Mouse (Mus musculus): ENCODE data around the gene Slc9a9.

The Slc9a9 gene

DNA sequence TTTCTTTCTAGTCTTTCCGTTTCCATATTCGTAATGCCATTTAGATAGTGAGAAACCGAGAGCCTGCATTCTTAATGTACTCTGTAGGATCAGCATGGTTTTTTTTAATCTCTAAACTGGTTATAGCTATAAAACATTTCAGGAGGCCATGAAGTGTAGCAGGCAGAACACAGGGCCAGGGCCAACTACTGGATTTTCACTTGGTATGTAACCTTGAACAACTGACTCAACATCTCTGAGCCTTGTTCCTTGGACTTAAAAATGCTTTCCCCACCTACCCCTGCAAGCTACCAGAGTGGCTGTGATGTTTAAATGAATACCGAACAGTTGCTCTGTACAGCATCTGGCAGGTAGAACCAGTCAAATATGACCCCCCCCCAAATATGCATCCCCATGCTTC is 418.5 kb downstream of the Slc9a9 start:
- no peak for DNase-seq

DNA sequence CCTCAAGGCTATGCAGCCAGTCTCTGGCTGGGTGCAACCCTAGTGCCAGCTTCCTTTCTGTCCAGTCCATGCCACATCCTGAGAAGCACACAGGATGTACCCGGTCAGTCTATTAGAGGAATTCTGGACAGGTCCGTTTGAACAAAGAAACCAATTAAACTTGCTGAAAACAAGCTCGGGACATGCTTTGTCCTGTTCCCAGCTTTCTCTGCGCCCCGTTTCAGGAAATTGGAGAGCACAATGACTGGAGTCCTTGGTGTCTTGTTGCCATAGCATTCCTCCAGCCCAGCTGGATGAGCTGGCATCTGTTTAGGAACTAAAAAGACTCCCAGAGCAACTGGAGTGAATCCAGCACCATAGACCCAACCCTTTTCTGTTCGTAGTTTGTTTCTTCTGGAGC is 419.3 kb downstream of the Slc9a9 start:
- no peak for DNase-seq

DNA sequence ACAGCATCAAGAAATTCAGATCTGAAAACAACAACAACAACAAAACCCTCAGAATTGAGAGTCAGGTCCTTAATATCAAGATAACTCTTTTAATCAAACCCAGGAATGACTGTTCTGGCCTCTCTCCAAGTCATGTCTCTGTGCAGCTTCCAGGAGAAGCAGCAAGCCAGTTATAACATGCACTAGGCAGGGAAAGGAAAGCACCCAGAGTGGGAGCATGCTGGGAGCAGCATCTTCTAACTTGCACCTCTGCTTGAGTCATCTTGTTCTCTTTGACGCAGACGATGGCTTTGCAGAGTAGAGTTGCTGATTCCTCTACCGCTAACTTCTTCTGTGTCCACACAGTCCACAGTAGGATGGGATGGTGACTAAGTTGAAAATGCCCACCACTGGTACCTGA is 426.8 kb downstream of the Slc9a9 start:
- DNase-seq: no peak

DNA sequence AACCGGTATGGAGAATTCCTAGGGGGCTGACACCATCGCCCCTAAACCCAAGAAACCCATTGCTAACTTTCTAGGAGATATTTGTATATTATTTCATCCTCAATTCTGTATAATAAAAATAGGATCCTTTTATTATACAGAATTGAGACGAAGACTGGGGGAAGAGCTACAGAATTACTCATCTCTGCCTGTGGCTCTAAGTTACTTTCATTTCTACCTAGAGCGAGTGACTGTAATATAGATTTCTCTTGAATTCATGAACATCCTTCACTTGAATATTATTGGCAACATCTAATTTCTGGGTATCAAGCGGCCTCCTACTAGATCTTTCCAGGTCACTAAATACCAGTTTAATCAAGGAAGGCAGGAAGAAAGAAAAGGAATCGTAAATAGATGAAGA is 436.1 kb downstream of the Slc9a9 start:
- no peak for DNase-seq

DNA sequence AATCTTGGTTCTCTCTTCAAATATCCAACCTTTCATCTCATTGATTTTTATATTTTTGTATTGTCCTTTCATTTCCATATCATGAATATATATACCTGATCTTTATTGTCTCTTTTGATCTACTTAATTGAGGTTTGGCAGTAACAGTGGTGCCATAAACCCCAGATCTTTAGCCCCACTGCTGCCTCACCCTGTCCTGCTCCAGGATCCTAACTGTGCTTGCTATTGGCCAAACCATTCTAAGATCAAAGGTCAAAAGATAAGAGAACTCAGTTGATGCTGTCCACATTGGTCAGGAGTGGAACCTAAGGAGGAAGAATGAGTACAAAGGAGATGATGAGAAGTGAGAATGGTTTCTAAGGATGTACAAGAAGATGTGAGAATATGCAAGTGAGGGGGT is 440.1 kb downstream of the Slc9a9 start:
- no peak for DNase-seq

DNA sequence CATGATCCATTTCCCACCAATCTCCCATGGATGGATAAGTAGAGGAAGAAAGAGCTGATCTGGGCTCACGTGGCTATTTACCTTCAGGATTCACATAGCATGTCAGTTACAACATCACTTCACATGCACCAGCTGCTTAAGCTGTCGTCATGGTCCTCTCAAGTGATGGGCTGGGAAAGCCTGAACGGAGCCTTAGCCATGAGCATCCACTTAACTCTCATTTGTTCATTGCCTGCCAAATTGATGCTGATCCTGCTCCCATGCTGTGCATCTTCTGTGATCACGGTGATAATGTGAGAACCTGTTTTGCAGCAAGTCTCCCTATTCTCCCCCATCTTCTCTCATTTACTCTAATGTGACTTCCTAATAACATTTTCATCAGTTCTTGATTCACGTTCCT is 441.1 kb downstream of the Slc9a9 start:
- no peak for DNase-seq

DNA sequence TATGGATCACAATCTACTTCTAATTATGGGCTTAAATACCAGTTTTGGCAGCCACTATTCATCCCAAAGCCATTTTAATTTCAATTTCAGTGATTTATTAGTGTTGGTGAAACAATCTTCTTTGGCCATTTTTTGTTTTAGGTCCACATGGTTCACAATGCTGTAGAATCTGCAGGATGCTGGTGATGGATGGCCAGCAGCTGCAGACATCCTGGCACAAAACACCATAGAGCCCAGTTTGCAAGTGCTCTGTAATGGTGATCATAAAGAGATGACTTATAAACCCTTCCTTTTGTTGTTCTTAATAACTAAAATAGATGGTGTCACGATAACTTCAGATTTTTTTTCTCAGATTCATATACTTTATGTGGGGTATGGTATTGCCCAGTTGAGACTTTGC is 442.0 kb downstream of the Slc9a9 start:
- no peak for DNase-seq

DNA sequence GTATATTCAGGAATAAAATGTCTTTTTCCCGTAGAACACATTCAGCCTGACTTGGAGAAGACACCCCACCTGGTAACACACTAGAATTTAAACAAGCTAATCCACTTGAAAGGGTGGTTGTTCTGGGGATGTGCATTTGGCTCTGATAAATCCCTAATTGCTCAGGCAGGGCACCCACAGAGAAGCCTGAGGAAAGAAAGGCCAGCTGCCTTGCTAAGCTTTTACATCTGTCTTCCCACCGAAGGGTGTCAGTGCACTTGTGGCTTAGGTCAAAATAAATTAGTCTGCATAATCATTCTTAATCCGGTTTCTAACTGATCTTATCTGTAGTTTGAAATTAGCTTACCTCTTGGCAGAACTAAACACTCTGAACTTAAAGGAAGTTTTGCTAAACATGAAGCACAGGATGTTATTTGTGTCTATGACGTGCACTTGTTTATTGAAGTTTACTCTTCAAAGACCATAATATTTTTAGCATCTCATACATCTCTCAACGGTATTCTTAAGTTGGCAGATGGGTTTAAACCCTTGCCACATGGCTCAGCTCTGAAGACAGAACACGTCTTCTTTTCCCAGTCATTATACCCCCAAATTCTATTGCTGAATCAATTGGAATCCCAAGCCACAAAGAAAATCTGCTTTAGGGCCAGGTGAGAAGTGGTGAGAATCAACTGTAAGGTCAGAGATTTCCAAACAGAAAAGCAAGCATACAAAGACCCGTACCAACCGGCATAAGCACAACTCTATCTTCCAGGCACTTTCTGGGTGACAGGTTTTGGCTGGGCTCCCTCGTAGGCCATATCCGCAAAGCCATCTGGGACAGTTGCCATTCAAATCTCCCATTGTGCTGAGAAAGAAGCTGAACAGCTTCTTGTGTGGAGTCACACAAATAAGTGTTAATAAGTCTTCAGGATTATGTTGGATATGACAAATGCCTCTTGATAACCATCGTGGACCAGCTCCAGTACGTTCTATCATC is 443.7 kb downstream of the Slc9a9 start:
- peak; percentile 15 for DNase-seq

DNA sequence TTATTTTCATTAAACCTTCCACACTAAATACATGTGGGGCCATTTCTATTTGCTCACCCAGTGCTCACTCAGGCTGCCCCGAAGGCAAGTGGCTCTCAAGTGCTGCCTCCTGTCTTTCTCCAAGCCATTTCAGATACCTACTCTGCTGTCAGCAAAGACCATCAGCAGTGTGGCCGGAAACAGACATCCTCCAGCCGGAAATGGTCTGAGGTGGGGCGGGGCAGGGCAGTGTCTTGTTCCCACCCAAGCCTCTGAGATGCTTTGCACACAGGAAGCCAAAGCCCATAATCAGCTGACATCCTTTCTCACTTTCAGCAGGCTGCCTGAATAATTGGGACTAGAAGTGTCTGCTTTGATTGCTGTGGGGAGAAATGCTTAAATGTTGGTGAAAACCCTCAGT is 450.4 kb downstream of the Slc9a9 start:
- DNase-seq: peak; percentile 25

DNA sequence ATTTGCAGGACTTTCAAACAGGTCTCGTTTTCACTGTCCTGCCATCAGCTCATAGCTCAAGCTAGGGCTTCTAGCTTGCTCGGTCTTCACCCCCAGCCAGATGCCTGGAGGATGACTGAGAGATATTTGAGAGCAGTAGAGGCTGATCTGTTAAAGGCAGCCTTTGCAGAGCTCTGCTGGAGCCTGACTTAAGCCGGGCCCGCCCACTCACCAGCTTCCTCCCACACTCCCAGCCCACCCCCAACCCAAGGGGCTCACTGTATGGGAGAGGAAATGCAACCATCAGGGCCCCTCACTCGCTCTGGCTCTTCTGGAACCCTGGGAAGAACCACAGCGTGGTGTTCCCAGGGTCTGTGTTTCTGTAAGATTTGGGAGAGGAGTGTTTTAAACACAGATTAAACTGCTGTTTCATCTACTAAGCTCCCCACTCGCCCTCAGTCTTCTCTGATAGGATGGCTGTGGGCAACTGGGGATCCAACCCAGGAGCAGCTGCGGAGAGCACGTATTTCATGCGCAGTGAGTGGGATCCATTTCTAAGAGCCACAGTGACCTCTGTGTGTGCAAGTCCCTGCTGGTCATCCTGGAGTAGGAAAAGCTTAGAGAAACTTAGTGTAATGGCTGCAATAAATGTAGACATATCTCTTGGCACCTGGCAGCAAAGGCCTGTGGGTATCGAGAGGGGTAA is 451.6 kb downstream of the Slc9a9 start:
- DNase-seq: peak; percentile 73

DNA sequence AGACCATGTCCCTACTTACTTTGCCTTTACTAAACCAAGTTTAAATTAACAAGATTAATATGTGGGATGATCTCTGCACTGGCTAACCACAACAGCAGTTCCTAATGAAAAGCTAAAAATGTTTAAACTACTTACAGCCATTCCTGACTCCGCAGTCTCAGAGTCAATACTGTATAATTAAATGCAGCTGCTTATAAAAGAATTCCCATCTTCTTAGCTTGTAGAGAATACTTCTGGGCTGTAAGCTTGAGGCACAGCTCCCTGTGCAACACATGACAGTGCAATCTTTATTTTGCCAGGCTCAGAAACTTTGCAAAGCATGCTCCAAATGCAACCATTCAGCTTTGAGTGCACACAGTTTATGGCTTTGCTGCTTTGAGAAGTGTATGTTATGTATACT is 456.0 kb downstream of the Slc9a9 start:
- DNase-seq: no peak

DNA sequence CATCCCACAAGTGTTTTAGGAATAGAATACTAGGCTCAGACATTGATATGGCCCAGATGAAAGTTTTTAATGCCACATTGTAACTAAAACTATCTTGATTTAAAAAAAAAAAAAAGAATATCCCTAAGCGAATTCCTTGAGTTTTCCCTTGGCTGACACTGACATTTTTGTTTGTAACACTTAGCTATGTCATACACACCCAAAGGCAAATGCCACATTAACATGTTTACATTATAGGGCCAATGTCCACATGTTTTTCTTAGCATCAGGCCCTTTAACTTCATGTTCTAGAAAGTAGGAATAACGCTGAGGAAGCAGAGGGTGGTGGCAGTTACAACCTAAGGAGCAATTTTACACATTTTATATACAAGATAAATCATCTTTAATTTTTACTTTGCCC is 458.1 kb downstream of the Slc9a9 start:
- no peak for DNase-seq

DNA sequence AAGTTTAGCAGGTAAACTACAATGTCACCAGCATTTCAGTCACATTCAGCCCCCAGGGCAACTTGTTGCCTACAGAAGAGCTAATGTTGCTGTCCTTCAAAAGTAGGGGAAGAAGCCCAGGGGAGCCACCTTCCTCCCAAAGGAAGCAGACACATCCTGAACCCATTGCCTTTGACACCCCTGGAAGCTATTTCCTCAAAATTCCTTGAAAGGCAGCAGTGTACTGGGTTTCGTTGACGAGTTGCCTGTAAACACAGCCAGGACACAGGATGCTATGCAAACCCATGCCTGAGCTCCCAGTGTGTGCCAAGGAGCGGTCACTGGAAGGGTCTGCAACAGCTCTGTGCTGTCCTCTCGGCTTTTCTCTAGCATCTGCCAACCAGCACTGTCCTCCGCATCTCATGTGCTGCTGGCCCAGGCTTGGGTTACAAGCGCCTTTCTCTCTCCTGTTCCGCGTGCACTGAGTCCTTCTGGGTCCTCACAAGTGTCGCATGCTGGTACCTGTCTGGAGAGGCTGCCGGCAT is 479.6 kb downstream of the Slc9a9 start:
- no peak for DNase-seq

DNA sequence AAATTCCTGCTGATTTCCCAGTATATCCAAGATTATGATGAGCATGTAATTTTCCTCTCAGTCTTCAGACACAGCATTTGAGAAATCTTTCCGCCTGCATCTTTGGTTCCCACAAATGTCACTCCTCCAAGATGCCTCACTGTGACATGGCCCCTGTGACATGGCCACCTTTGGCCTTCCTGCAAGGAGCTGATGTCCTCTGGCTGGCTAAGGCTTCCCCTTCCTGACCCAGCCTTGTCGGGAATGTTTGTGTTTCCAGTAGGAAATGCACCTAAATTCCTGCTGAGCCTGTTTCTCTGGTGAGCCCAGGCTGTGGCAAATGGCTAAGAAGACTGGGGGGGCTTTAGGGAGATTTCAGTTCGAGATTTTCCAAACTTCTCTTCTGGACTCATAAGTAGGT is 480.4 kb downstream of the Slc9a9 start:
- DNase-seq: no peak

DNA sequence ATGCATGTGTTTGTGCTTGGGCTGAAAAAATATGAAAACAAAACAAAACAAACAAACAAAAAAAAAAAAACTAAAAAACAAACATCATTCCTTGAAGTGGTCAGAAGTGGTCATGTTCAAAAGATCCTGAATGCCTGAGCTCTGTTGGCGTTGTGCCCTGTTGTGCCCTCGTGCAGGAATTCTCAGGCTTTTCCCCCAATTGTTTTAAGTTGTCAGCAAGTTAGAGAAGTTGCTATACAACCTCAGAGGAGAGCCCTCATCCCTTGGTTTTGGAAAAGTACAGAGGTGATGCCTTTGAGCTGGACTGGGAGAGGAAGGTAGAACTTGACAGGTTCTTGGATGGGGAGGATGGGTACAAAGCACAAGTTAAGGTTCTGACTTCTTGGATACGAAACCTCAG is 480.9 kb downstream of the Slc9a9 start:
- DNase-seq: no peak

DNA sequence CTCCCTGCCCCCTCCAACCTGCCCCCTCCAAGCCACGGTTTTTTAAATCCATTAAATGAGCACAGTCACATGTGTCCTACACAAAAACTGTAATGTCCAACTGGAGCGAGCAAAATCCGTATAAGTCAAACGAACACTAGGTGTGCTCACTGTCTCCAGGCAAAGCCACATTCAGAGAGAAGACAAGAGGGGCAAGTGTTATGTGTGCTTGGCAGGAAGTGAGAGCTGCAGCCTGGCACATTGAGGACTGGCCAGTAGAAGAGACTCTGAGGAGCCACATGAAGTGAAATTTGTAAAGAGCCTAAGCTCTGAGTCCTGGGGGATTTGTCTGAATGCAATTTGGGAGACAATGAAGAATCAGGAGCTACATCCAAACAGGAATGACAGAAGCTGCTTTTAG is 481.3 kb downstream of the Slc9a9 start:
- no peak for DNase-seq

DNA sequence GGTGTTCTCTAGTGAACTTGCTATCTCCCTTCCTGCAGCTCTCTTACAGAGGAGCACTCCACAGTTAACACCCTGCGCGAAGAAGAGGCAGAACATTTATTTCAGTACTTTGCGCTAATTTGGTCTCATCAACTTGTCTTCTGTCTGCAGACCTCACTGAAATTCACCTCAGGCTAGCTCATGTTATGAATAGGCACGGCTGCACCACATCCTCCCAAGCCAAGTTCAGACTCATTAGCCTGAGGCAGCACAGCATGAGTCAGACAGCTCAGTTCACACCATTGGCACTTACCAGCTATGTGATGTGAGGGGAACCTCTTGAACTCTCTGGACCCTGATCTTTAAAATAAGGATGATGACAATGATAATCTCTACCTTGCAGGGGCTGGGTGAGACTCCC is 482.0 kb downstream of the Slc9a9 start:
- no peak for DNase-seq

DNA sequence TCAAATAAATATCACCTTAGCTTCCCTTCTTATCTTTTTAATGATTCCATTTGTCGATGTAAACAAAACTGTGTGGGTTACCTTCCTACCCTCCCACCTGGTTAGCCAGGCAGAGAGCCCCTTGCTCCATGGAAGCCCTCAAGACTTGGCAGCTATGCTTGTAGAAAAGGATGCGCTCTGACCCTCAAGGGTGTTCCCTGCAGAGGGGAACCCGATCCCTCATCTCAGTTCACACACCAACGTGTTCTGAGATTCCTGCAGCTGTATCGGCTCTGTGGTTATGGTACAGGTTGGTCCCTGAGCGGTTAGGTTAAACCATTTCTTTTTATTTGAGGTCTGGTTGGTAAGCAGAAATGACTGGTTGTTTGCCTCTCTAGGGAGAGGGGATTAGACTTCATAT is 484.3 kb downstream of the Slc9a9 start:
- DNase-seq: no peak

DNA sequence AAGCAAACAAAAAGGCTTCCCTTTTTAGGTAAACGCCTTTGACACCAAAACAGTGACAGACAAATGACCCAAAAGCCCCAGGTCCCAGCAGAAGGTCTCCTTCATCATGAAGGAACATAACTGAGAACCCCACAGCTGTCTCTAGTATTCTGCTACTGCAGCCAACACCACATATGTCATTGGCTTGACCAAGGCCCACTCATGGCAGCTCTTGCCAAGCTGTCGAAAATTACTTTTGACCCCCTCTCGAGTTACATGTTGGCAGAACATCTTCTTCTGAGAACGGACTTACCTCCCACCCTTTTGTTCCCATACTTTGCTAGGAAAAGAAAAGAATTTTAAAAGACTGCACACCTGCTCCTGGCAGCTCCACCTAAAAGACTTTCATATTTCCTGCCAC is 488.2 kb downstream of the Slc9a9 start:
- DNase-seq: no peak

DNA sequence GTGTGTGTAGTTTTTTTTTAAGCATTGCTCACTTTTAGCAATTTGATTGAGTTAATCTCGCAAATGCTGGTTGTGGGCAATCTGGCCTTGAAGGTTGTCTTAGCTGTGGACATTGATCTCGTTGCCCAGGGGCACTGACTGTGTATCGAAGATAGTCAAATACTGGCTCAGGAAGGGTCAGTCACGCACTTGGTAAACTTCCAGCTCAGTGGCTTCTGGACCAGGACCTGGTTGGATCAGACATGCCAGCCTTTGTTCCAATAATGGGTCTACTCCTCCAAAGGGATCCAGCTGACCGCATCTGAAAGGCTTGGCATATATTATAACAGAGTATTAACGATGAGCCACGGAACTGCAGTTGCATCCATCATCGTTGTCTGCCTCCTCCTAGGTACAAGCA is 489.2 kb downstream of the Slc9a9 start:
- DNase-seq: no peak

DNA sequence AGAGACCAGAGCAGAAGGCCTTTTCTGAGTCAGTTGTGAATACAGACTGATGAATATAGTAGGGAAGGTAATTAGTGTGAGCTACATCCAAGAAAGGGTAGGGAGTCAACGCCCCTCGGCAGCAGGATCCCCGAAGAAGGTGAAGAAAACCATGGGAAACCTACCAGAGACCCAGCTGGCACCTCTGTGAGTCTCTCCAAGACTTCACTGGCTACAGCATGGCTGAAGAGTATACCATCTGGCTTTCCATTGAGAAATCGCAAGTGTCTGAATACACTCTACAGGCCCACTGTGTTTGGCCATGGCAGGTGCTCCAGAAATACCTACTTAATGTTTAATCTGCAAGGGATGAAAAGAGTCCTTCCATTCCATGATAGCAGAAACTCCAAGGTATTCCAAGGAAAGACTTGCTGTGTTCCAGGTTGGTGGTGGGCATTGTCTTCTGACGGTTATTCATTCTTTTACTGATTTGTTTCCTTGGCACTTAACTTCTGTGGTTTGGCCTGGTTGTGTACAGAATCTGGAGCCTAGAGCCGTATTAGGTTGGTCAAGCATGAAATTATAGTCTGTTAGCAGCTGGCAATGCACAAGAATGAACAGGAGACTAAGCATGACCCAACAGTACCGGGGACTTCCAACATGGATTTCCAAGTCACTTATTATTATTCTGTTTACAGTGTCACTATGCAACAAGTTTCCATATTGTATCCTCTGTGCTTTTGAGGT is 491.0 kb downstream of the Slc9a9 start:
- DNase-seq: no peak

DNA sequence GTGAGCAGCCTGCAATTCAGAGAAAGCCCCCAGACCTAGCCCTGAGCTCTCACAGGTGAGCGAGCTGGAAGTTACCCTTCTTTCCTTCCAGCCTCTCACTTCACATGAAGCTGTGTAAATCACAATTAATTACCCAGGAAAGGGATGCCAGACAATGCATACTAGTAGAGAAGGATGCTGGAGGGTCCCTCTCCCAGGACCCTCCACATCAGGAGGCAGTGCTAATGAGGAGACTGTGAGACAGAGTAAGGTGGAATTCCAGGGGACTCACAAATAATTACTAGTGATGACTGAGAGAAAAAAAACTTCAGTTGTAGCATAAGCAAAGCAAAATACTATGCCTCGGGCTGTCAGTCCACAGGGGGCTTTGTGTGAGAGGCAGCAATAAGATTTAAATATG is 492.0 kb downstream of the Slc9a9 start:
- no peak for DNase-seq

DNA sequence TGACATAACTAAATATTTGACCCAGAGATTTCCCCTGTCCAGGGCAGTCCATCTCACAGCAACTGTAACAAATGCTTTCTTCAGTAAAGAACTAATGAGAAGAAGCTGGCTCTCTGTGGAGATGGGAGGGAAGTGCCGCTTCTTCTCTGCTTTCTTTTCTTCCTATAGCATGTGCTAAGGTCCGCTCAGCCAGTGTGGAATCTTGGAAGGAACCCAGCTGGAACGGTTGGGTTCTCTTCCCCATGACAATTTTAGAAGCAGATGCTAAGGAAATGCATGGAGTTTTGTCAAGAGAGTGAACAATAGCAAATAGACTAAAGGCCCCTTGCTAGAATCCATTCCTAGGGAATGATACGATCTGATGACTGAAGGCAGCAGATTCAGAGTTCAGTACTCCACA is 496.5 kb downstream of the Slc9a9 start:
- no peak for DNase-seq

DNA sequence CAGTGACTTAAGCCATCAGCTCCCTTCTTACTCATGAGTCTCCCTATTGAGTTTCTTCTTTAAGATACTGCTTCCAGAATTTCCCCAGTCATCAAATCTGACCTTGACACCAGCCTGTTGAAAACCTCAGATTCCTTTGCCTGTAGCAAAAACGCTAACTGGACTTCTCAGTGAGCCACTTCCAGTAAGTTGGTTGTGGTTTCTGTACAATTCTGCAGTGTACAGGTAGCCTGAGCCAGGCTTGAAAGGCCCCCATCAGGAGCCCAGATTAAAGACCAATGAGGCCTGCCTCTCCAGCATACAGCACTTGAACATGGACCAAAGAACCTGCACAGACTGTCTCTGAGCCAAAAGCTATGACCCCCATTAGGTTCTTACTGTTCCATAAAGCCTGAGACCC is 498.1 kb downstream of the Slc9a9 start:
- DNase-seq: no peak
